Mouse (Mus musculus): ENCODE measurements around the gene Cyp2a22.
"Not testable (repeated sequence)": the region's sequence is repeated elsewhere in the genome, so short reads cannot be mapped to it uniquely, and the experiment has no call there.

Cyp2a22 gene

GRCm38 (mm10) chr7:26939262-26939661 lies at the start of gene Cyp2a22:
Gene Cyp2a22 (minus strand): TSS chr7:26939384.
- DNase-seq (ENCODE audit: low read depth, low spot score) = no peak

DNA sequence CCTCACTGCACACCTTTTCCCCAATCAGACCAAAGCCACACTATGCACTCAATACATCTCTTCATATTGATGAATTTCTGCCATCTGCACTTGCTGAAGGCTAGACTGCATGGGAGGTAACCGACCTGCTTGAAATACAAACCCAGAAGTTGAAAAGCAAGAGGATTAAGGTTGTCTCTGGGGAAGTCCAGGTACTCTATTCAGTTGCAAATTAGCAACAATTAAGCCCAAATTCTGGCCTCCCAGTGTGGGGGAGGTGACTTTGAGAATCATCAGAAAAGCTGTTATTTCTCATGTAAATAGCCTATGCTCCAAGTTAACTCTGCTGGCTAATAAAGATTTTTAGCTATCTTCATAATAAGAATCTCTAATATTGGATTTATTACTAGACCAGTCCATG lies 44.0 kb upstream of the Cyp2a22 start:
- not testable (repeated sequence) for DNase-seq (ENCODE audit: low read depth, low spot score)

DNA sequence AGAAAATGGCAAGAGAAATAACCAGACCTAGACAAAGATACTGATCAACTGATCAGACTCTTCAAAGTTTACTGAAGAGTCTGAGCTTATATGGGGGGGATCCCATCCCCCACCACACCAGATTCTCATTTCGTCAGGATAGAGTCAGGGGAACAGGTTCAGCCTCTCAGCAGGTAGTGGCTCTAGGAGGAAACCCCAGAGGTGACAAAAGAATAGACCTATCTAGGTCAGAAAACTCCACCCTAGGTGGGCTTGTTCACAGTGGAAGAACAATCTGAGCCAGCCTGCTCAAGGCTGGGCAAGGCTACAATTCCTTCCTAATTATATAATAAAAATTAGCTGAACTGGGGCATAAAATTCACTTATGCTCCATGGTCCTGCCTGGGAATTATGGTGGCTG lies 43.4 kb upstream of the Cyp2a22 start:
- DNase-seq (ENCODE audit: low read depth, low spot score) = no peak

GRCm38 (mm10) chr7:26981937-26982336 lies 42.8 kb upstream of the Cyp2a22 start:
- not testable (repeated sequence) for DNase-seq (ENCODE audit: low read depth, low spot score)

DNA sequence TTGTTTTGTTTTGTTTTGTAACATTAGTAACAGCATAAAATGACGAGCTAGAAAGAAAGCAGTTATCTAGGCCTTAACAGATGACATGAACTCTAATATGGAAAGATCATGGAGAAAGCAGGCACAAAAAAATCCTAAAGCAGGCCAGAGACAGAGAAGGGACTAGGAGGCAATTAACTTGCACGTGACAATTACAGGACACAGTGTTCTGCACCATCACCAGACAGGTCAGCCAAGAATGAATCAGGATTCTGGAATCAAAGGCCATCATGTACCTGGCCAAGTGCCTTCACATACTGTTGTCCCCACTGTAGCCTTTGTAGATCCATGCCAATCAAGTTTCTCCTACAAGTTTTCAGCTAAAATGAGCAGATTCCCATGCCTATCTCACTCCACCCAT lies 42.3 kb upstream of the Cyp2a22 start:
- not testable (repeated sequence) for DNase-seq (ENCODE audit: low read depth, low spot score)

- not testable (repeated sequence) for DNase-seq (ENCODE audit: low read depth, low spot score)
These were observed 23.2 kb upstream of the Cyp2a22 start for GRCm38 (mm10) chr7:26962371-26962770.

DNA sequence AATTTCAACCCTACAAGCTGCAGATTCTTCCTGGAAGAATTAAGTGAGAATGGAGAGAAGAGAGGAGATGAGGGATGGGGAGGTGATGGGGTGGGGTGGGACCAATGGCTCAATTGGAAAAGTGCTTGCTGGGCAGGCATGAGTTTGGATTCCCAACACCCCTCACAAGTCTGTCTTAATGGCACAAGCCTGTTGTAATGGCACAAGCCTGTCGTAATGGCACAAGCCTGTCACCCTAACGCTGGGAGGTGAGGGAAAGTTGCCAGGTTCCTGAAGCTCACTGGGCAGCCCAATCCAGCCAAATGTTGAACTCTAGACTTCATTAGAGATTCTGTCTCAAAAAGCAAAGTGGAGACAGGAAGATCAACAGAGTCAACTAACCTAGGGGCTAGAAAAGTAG lies 14.1 kb upstream of the Cyp2a22 start:
- DNase-seq (ENCODE audit: low read depth, low spot score) = not testable (repeated sequence)

GRCm38 (mm10) chr7:26952671-26953070 lies 13.5 kb upstream of the Cyp2a22 start:
- not testable (repeated sequence) for DNase-seq (ENCODE audit: low read depth, low spot score)

DNA sequence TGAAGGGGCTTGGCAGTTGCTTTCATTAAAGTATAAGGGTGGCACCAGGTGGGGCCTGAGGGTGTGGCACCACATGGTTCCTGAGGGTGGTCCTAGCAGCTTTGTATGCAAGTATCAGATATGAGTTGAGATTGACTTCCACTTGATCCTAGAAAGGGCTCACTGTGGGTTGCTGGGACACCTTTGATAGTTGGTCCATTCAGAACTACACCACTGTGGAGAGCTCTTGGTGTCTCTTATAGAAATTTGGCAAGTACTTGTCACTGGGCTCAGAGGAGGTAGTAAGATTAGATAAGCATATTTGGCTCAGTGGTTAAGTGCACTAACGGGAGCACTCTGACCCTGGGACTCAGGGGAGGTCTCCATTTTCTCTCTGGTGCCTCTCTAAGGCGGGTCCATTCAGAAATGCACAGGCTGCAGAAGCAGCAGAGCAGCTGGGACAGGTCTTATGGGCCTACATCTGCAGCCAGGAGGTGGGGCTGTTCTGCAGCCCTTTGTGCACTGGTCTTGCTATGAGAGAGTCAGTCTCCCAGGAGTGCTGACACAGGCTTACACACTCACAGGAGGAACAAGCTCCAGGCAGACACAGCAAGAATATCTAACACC lies 2.2 kb upstream of the Cyp2a22 start:
- DNase-seq (ENCODE audit: low read depth, low spot score) = not testable (repeated sequence)

- DNase-seq (ENCODE audit: low read depth, low spot score) = not testable (repeated sequence)
These were observed 22.1 kb downstream of the Cyp2a22 start for GRCm38 (mm10) chr7:26917114-26917513.

Data from brain, embryonic 18.5 days (tissue).